ENCODE assay signal across 10 mouse cellular contexts in genomic region chr8:110694826-110695225, GRCm38 (mm10). TPM values are rescaled to one million over a fixed set of nuclear protein-coding genes. Genes with fewer than 3 reads are reported as not detected.
DNase-seq lines count a peak whose midpoint lies in the region; ATAC-seq lines count a peak whose summit lies in the region.
"Had no signal": no experiment of that assay in that cellular context is flagged by ENCODE, and none has a peak within 500 bp of the region (broad histone marks: within the 10 kb centered on the region; RNA-seq: fewer than 3 reads in every experiment).

No protein-coding gene starts in this region.

- ATAC-seq in forebrain, embryonic 16.5 days, result no peak
- no peak for ATAC-seq in forebrain, embryonic 14.5 days
- ATAC-seq in kidney, embryonic 16.5 days (ENCODE audit: low FRiP score, low TSS enrichment), result no peak
- ATAC-seq in hindbrain, embryonic 16.5 days, result 0 out of 2 replicates have a peak, but pooled peaks have one; percentile 9
- no peak for ATAC-seq in intestine, embryonic 15.5 days

- no peak overlapping the region for H3K4me3 ChIP-seq in forebrain, embryonic 16.5 days (replicated peaks; ENCODE audit: low read length)
- H3K4me3 ChIP-seq in forebrain, embryonic 14.5 days (ENCODE audit: low read depth, low read length), result no peak overlapping the region
- no peak overlapping the region for H3K4me3 ChIP-seq in kidney, embryonic 16.5 days (ENCODE audit: low read length)
- no peak overlapping the region for H3K4me3 ChIP-seq in hindbrain, embryonic 16.5 days (ENCODE audit: low read length)
- H3K4me3 ChIP-seq in intestine, embryonic 15.5 days (replicated peaks), result no peak overlapping the region
- H3K4me3 ChIP-seq: embryonic facial prominence, embryonic 13.5 days; liver, embryonic 13.5 days had no signal

- H3K9ac ChIP-seq in forebrain, embryonic 16.5 days (replicated peaks; ENCODE audit: low read depth, low read length), result peak overlapping the region; percentile 17; the same call in 1 of the 2 replicates
- H3K9ac ChIP-seq in forebrain, embryonic 14.5 days (ENCODE audit: low read length), result no peak overlapping the region
- H3K9ac ChIP-seq in kidney, embryonic 16.5 days (replicated peaks; ENCODE audit: low read length), result 0 out of 2 replicates have a peak overlapping the region, but pooled peaks have one; percentile 25
- H3K9ac ChIP-seq in hindbrain, embryonic 16.5 days (ENCODE audit: low read depth, low read length), result peak overlapping the region; percentile 14; the same call in 1 of the 2 replicates
- no peak overlapping the region for H3K9ac ChIP-seq in intestine, embryonic 15.5 days
- H3K9ac ChIP-seq: embryonic facial prominence, embryonic 13.5 days; liver, embryonic 13.5 days had no signal

- peaks cover 14% of the 10 kb centered on the region for H3K4me1 ChIP-seq in forebrain, embryonic 16.5 days (replicated peaks; ENCODE audit: control insufficient read depth, insufficient read depth, low read length)
- no peaks in the 10 kb centered on the region for H3K4me1 ChIP-seq in forebrain, embryonic 14.5 days (ENCODE audit: control insufficient read depth, insufficient read depth, low read length)
- H3K4me1 ChIP-seq in kidney, embryonic 16.5 days (ENCODE audit: insufficient read depth, low read length), result no peaks in the 10 kb centered on the region
- peaks cover 20% of the 10 kb centered on the region for H3K4me1 ChIP-seq in hindbrain, embryonic 16.5 days (ENCODE audit: control insufficient read depth, insufficient read depth, low read depth, low read length)
- no peaks in the 10 kb centered on the region for H3K4me1 ChIP-seq in intestine, embryonic 15.5 days (replicated peaks)

- no peak for DNase-seq in forebrain, embryonic 14.5 days (ENCODE audit: low spot score)
- DNase-seq in kidney, postnatal 25 days, result no peak
- peak; percentile 30 for DNase-seq in Muller cell, postnatal 12 days (ENCODE audit: inconsistent ontology term)
- no peak for DNase-seq in thymus, postnatal 10 days (ENCODE audit: low spot score in 2 of 2)
- DNase-seq: liver, embryonic 13.5 days had no signal

- no peak overlapping the region for H3K4me2 ChIP-seq in forebrain, embryonic 16.5 days (ENCODE audit: low read length)
- H3K4me2 ChIP-seq in forebrain, embryonic 14.5 days (ENCODE audit: low read length), result no peak overlapping the region
- no peak overlapping the region for H3K4me2 ChIP-seq in kidney, embryonic 16.5 days (replicated peaks; ENCODE audit: low read depth, low read length)
- no peak overlapping the region for H3K4me2 ChIP-seq in hindbrain, embryonic 16.5 days (ENCODE audit: low read length)
- H3K4me2 ChIP-seq in intestine, embryonic 15.5 days (replicated peaks), result no peak overlapping the region
- H3K4me2 ChIP-seq: embryonic facial prominence, embryonic 13.5 days; liver, embryonic 13.5 days had no signal

- no peaks in the 10 kb centered on the region for H3K36me3 ChIP-seq in forebrain, embryonic 16.5 days (ENCODE audit: control insufficient read depth, insufficient read depth)
- H3K36me3 ChIP-seq in forebrain, embryonic 14.5 days (ENCODE audit: control insufficient read depth, insufficient read depth, low read length), result 0 out of 2 replicates have a peak, but pooled peaks cover 6% of the 10 kb centered on the region
- H3K36me3 ChIP-seq in kidney, embryonic 16.5 days (ENCODE audit: insufficient read depth, low read length), result 0 out of 2 replicates have a peak, but pooled peaks cover 6% of the 10 kb centered on the region
- H3K36me3 ChIP-seq in hindbrain, embryonic 16.5 days (ENCODE audit: control insufficient read depth, insufficient read depth, low read length), result no peaks in the 10 kb centered on the region; the same call in none of the 2 replicates
- no peaks in the 10 kb centered on the region for H3K36me3 ChIP-seq in intestine, embryonic 15.5 days

- H3K27ac ChIP-seq in forebrain, embryonic 16.5 days (ENCODE audit: low read length), result peak overlapping the region; percentile 28; the same call in 1 of the 2 replicates
- H3K27ac ChIP-seq in forebrain, embryonic 14.5 days (ENCODE audit: low read depth, low read length), result no peak overlapping the region
- 0 out of 2 replicates have a peak overlapping the region, but pooled peaks have one; percentile 17 for H3K27ac ChIP-seq in kidney, embryonic 16.5 days (ENCODE audit: low read length)
- H3K27ac ChIP-seq in hindbrain, embryonic 16.5 days (ENCODE audit: low read depth, low read length), result peak overlapping the region; percentile 73
- no peak overlapping the region for H3K27ac ChIP-seq in intestine, embryonic 15.5 days
- H3K27ac ChIP-seq: embryonic facial prominence, embryonic 13.5 days; liver, embryonic 13.5 days had no signal

- no peaks in the 10 kb centered on the region for H3K27me3 ChIP-seq in forebrain, embryonic 16.5 days (replicated peaks; ENCODE audit: control insufficient read depth, insufficient read depth, low read length)
- H3K27me3 ChIP-seq in forebrain, embryonic 14.5 days (replicated peaks; ENCODE audit: control insufficient read depth, insufficient read depth, low read length), result no peaks in the 10 kb centered on the region
- no peaks in the 10 kb centered on the region for H3K27me3 ChIP-seq in kidney, embryonic 16.5 days (ENCODE audit: insufficient read depth, low read length)
- no peaks in the 10 kb centered on the region for H3K27me3 ChIP-seq in hindbrain, embryonic 16.5 days (replicated peaks; ENCODE audit: control insufficient read depth, insufficient read depth, low read length)
- H3K27me3 ChIP-seq in intestine, embryonic 15.5 days (replicated peaks), result no peaks in the 10 kb centered on the region
- H3K27me3 ChIP-seq: embryonic facial prominence, embryonic 13.5 days; liver, embryonic 13.5 days had no signal

- 61% methylated on average over 4 of the region's 4 CpGs for WGBS in forebrain, embryonic 16.5 days
- WGBS in forebrain, embryonic 14.5 days, result 67% methylated on average over 4 of the region's 4 CpGs
- WGBS in kidney, embryonic 16.5 days, result 77% methylated on average over 4 of the region's 4 CpGs
- WGBS in hindbrain, embryonic 16.5 days, result 61% methylated on average over 4 of the region's 4 CpGs
- 80% methylated on average over 4 of the region's 4 CpGs for WGBS in intestine, embryonic 15.5 days

- H3K9me3 ChIP-seq in forebrain, embryonic 16.5 days (ENCODE audit: control insufficient read depth, low read length), result no peaks in the 10 kb centered on the region
- H3K9me3 ChIP-seq in forebrain, embryonic 14.5 days (replicated peaks; ENCODE audit: control insufficient read depth, low read length), result no peaks in the 10 kb centered on the region
- no peaks in the 10 kb centered on the region for H3K9me3 ChIP-seq in kidney, embryonic 16.5 days (ENCODE audit: low read length)
- H3K9me3 ChIP-seq in hindbrain, embryonic 16.5 days (ENCODE audit: control insufficient read depth, low read length), result no peaks in the 10 kb centered on the region
- no peaks in the 10 kb centered on the region for H3K9me3 ChIP-seq in intestine, embryonic 15.5 days
- H3K9me3 ChIP-seq: embryonic facial prominence, embryonic 13.5 days; liver, embryonic 13.5 days had no signal

RNA-seq across cellular contexts. Expression of gene Mtss1l, which starts 26.4 kb away (rescaled TPM):
- 24.6 and 24.8 TPM in 2 replicates for polyA plus RNA-seq in forebrain, embryonic 16.5 days (2015; fragmentation: Nextera tagmentation; extraction: Ambion mirVana)
- polyA plus RNA-seq in forebrain, embryonic 14.5 days (2014; fragmentation: Nextera tagmentation; extraction: Ambion mirVana), result 16.5 and 20.1 TPM in 2 replicates
- polyA plus RNA-seq in kidney, embryonic 16.5 days (2015; fragmentation: Nextera tagmentation; extraction: Ambion mirVana), result 9.1 and 9.2 TPM in 2 replicates
- polyA plus RNA-seq in hindbrain, embryonic 16.5 days (2015; fragmentation: Nextera tagmentation; extraction: Ambion mirVana), result 26.4 and 28.8 TPM in 2 replicates
- polyA plus RNA-seq in intestine, embryonic 15.5 days (2015; fragmentation: Nextera tagmentation; extraction: Ambion mirVana), result 8.0 and 9.6 TPM in 2 replicates

Comparison
In these comparisons a context has a peak if more than half of its experiments do, and no peak if none do; other contexts are left out.
1. H3K27ac ChIP-seq: peak in forebrain, embryonic 16.5 days (single experiment), kidney, embryonic 16.5 days (single experiment) and hindbrain, embryonic 16.5 days (single experiment); none in forebrain, embryonic 14.5 days (single experiment) and intestine, embryonic 15.5 days (single experiment).
2. H3K9ac ChIP-seq: peak in forebrain, embryonic 16.5 days (single experiment), kidney, embryonic 16.5 days (single experiment) and hindbrain, embryonic 16.5 days (single experiment); none in forebrain, embryonic 14.5 days (single experiment) and intestine, embryonic 15.5 days (single experiment).